Mouse (Mus musculus): ENCODE results near the gene Atf7.

DNA sequence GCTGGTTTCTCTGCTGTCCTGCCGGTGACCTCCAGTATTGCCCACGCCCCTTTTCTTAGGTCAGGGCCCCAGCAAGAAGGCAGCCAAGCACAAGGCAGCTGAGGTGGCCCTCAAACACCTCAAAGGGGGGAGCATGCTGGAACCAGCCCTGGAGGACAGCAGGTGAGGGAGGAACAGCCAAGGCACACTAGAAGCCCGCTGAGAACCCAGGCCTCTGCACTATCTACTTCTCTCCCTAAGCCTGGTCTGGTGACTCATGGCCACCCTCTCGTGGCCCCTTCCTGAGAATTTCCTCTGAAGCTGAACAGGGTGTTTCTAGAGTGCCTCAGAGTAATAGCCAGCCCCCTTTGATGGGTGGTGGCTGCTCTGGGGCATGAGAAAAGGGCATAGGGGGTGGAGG, 104.8 kb downstream of the Atf7 start:
- TF ChIP-seq CTCF (IDR thresholded peaks at IDR 0.05; ENCODE audit: low read depth, low read length) (no peak), POLR2A (IDR thresholded peaks at IDR 0.05; ENCODE audit: extremely low read depth, insufficient read depth, low read length) (no peak)

Data from liver, adult 2 months (tissue).